Mouse (Mus musculus) E14TG2a.4 (cell line): ENCODE results near the gene Gm17949.

Source experiments
- CTCF ChIP-seq: conservative IDR thresholded peaks from 2 replicates; pipeline ENCODE4 v1.5.1; 2014; ENCODE audit warnings: low read length
- NANOG ChIP-seq: IDR thresholded peaks from 2 replicates; pipeline ENCODE4 v1.6.1; 2014; ENCODE audit warnings: borderline replicate concordance, low read length, mixed read lengths
- POU5F1 ChIP-seq: IDR thresholded peaks from 2 replicates; pipeline ENCODE4 v1.6.1; 2014; ENCODE audit warnings: low read length, borderline replicate concordance

- TF ChIP-seq CTCF = no peak
- no peak for TF ChIP-seq POU5F1
- peak; percentile 16; the same call in 1 of the 2 replicates for TF ChIP-seq NANOG
These were observed 59.4 kb downstream of the Gm17949 start for GRCm38 (mm10) chr17:57070699-57071098.
